Mouse (Mus musculus) midbrain, embryonic 13.5 days (tissue): Measurements from ENCODE around the gene Wwtr1. TPM values are rescaled to one million over a fixed set of nuclear protein-coding genes. Genes with fewer than 3 reads are reported as not detected.

Experiments
- ATAC-seq: fragments of 200-750 bp; cut with Nextera tagmentation; 2 replicates; pipeline ENCODE4 v1.8.0; 2017; ENCODE audit warnings: mild to moderate bottlenecking, moderate TSS enrichment, moderate library complexity
- H3K27ac ChIP-seq: fragments of 300-500 bp; sonication (generic); 2 replicates; pipeline ENCODE4 v1.5.1; 2015; ENCODE audit warnings: inconsistent platforms, mild to moderate bottlenecking, moderate library complexity
- H3K27me3 ChIP-seq: fragments of 300-500 bp; sonication (generic); 2 replicates; pipeline ENCODE4 v1.6.1; 2015; ENCODE audit warnings: mild to moderate bottlenecking, inconsistent platforms
- H3K36me3 ChIP-seq: fragments of 300-500 bp; sonication (generic); 2 replicates; pipeline ENCODE4 v1.6.1; 2015; ENCODE audit warnings: mild to moderate bottlenecking, inconsistent platforms
- H3K4me1 ChIP-seq: fragments of 300-500 bp; sonication (generic); replicated peaks from 2 replicates; pipeline ENCODE4 v1.6.1; 2015; ENCODE audit warnings: inconsistent platforms
- H3K4me2 ChIP-seq: fragments of 300-500 bp; sonication (generic); replicated peaks from 2 replicates; pipeline ENCODE4 v1.6.1; 2015; ENCODE audit warnings: moderate library complexity, mild to moderate bottlenecking, inconsistent platforms
- H3K4me3 ChIP-seq: fragments of 300-500 bp; sonication (generic); replicated peaks from 2 replicates; pipeline ENCODE4 v1.5.1; 2015; ENCODE audit warnings: mild to moderate bottlenecking, inconsistent platforms
- H3K9ac ChIP-seq: fragments of 300-500 bp; sonication (generic); replicated peaks from 2 replicates; pipeline ENCODE4 v1.6.1; 2015; ENCODE audit warnings: mild to moderate bottlenecking, inconsistent platforms
- H3K9me3 ChIP-seq: fragments of 300-500 bp; sonication (generic); 2 replicates; pipeline ENCODE4 v1.6.1; 2016; ENCODE audit warnings: mild to moderate bottlenecking, inconsistent platforms
- WGBS: fragments of 180-500 bp; shearing (Covaris S2); methylation state at CpG from one replicate; pipeline ENCODE4 v1.1.7; 2015; 5-methylcytosine and 5-hydroxymethylcytosine counted together
- polyA plus RNA-seq: library from polyadenylated mRNA; unstranded; fragments of >200 nt; fragmentation: Nextera tagmentation; extraction: Ambion mirVana; gene quantifications from 2 replicates; pipeline ENCODE4 v1.2.1, GENCODE M21; 2015

The Wwtr1 gene
- polyA plus RNA-seq, 1 experiment from 2014 or later, result 8.1 TPM

- Histone ChIP-seq H3K9me3 (no peaks in the 10 kb centered on the region), H3K4me3 (no peak overlapping the region)
- WGBS, result 87% methylated on average over 3 of the region's 3 CpGs
Measured at GRCm38 (mm10) chr3:57554890-57555239, 20.8 kb downstream of the Wwtr1 start.

DNA sequence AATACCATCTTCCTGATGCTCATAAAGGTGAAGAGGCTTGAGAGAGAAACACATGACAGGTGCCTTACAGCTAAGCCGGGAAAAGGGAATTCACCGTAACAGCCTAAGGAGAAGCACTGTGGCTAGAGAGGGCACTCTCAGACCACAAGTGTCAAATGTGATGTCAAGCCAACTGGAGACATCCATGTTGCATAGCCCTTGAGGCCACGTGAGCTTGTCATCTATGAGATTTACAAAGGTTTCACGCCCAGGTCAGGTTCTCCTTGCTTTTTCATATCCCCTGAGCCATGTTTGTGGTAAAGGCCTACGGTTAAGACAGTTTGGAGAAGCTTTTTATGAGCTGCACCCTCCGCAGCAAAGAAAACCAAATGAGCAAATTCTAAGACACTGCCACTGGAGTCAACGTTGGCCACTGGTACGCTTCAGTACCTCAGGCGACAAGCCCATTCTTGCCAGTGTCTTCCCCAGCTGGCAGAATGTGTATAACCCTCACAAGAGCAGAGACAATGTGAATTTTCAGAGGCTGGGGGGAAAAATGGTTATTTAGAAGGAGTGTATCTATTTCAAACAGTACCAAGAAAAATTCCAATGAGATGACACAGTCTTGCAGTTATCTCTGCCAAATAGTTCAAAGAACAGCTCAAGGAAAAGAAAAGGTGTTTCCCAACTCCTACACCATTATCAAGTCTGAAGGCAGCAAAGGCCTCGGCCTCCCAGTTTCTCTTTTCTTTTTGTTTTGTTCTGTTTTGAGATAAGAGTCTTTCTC, 21.4 kb downstream of the Wwtr1 start:
- Histone ChIP-seq H3K36me3 (no peaks in the 10 kb centered on the region), H3K27me3 (no peaks in the 10 kb centered on the region), H3K4me1 (no peaks in the 10 kb centered on the region), H3K4me3 (no peak overlapping the region), H3K27ac (no peak overlapping the region), H3K9me3 (no peaks in the 10 kb centered on the region), H3K9ac (no peak overlapping the region), H3K4me2 (no peak overlapping the region)
- 94% methylated on average over 10 of the region's 10 CpGs for WGBS
- no peak for ATAC-seq

More at GRCm38 (mm10) chr3:57554890-57555239, 20.8 kb downstream of the Wwtr1 start:
- H3K36me3 ChIP-seq, result no peaks in the 10 kb centered on the region
- no peak overlapping the region for H3K4me2 ChIP-seq
- no peak overlapping the region for H3K27ac ChIP-seq
- no peaks in the 10 kb centered on the region for H3K4me1 ChIP-seq
- no peaks in the 10 kb centered on the region for H3K27me3 ChIP-seq
- ATAC-seq, result no peak
- H3K9ac ChIP-seq, result no peak overlapping the region

GRCm38 (mm10) chr3:57553108-57553507, 22.6 kb downstream of the Wwtr1 start:
- ATAC-seq, result no peak

DNA sequence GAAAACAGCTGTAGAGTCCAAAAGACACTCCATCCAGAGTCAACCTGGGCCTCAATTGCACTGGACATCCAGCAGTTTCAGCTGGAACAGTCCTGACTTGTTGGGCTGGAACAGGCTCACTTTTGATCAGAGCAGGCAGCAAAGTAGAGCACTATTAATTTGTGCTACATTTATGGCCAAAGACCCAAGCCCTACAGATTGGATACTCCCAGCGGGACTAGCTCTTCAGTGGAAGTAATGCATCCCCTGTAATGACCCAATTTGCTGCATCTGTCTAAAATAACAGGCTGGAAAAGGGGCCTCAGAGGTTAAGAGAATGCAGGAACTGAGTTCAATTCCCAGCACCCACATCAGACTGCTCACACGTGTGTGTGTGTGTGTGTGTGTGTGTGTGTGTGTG, 24.5 kb downstream of the Wwtr1 start:
- 82% methylated on average over 2 of the region's 2 CpGs for WGBS
- Histone ChIP-seq H3K9me3 (no peaks in the 10 kb centered on the region), H3K4me3 (no peak overlapping the region), H3K4me2 (no peak overlapping the region), H3K27me3 (no peaks in the 10 kb centered on the region), H3K9ac (no peak overlapping the region), H3K36me3 (no peaks in the 10 kb centered on the region), H3K4me1 (peaks cover 4% of the 10 kb centered on the region; the same call in 1 of the 2 replicates), H3K27ac (no peak overlapping the region)
- no peak for ATAC-seq

More at GRCm38 (mm10) chr3:57553108-57553507, 22.6 kb downstream of the Wwtr1 start:
- Histone ChIP-seq H3K9me3 (no peaks in the 10 kb centered on the region), H3K4me2 (no peak overlapping the region), H3K4me3 (no peak overlapping the region), H3K4me1 (no peaks in the 10 kb centered on the region), H3K27ac (no peak overlapping the region), H3K36me3 (no peaks in the 10 kb centered on the region), H3K27me3 (no peaks in the 10 kb centered on the region), H3K9ac (no peak overlapping the region)
- 98% methylated on average over 5 of the region's 5 CpGs for WGBS

DNA sequence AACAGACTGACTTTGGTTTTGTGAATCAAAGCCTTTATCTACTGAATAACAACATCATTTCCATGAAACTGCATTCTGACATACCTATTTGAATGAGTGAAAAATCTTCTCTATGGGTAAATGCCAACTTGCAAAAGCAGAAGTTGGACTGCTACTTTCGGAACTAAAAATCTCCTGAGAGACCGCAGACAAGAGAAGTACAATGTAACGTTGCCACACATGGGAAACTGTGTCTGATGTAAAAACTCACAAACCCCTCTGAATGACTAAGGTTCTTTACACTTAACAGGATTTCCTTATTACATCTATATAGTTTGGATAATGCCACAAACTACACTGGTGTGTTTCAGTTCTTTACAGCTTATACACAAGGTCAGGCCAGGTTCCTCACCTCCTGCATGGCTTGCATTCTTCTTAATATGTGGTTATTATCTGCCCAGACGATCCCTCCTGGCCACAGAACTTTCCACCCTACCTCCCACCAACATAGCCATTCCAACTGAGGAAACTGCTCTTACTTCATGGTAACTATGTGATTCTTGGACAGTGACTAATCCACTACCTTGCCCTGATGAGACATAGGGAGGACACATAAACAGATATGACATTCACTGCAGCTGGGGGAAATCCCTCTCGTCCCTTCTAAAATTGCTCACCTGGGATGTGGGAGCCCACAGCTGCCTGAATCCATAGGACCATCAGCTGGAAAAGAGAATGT, 25.1 kb downstream of the Wwtr1 start:
- peaks cover 4% of the 10 kb centered on the region; the same call in 1 of the 2 replicates for H3K4me1 ChIP-seq
- no peak overlapping the region for H3K9ac ChIP-seq
- no peak overlapping the region for H3K4me2 ChIP-seq
- H3K27me3 ChIP-seq, result no peaks in the 10 kb centered on the region
- ATAC-seq, result no peak
- H3K9me3 ChIP-seq, result no peaks in the 10 kb centered on the region
- 83% methylated on average over 5 of the region's 5 CpGs for WGBS
- no peak overlapping the region for H3K27ac ChIP-seq
- no peaks in the 10 kb centered on the region for H3K36me3 ChIP-seq
- no peak overlapping the region for H3K4me3 ChIP-seq

DNA sequence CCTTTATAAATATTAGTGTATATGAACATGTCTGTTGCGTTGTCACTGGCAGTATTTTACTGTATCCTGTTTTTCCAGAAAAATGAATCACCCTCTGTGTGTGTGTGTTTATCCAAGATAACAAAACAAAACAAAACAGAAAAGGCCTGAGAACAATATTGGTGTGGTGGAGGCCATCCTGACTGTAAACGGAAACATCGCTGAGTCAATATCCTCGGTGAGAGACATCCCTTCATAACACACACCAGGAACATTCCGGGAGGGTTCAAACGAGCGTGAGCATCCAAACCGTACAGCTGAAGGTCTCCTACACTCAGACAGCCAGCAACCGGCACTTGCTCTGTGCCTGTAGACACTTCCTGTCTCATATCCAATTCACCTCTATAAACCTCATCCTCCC, 31.6 kb downstream of the Wwtr1 start:
- Histone ChIP-seq H3K4me2 (no peak overlapping the region), H3K9me3 (no peaks in the 10 kb centered on the region), H3K27me3 (no peaks in the 10 kb centered on the region), H3K36me3 (no peaks in the 10 kb centered on the region), H3K9ac (no peak overlapping the region), H3K4me3 (no peak overlapping the region), H3K4me1 (peaks cover 8% of the 10 kb centered on the region; the same call in 1 of the 2 replicates), H3K27ac (no peak overlapping the region)
- 89% methylated on average over 9 of the region's 9 CpGs for WGBS
- no peak for ATAC-seq

- H3K4me2 ChIP-seq, result no peak overlapping the region
- H3K4me3 ChIP-seq, result no peak overlapping the region
- H3K27ac ChIP-seq, result no peak overlapping the region
- no peaks in the 10 kb centered on the region for H3K36me3 ChIP-seq
- ATAC-seq, result no peak
- peaks cover 8% of the 10 kb centered on the region; the same call in 1 of the 2 replicates for H3K4me1 ChIP-seq
- no peaks in the 10 kb centered on the region for H3K9me3 ChIP-seq
- H3K27me3 ChIP-seq, result no peaks in the 10 kb centered on the region
- no peak overlapping the region for H3K9ac ChIP-seq
Measured at GRCm38 (mm10) chr3:57542848-57543380, 32.8 kb downstream of the Wwtr1 start.

GRCm38 (mm10) chr3:57541205-57541604, 34.5 kb downstream of the Wwtr1 start:
- 88% methylated on average over 7 of the region's 7 CpGs for WGBS
- Histone ChIP-seq H3K27me3 (no peaks in the 10 kb centered on the region), H3K9ac (no peak overlapping the region), H3K4me3 (no peak overlapping the region), H3K4me2 (no peak overlapping the region), H3K9me3 (no peaks in the 10 kb centered on the region), H3K36me3 (no peaks in the 10 kb centered on the region), H3K4me1 (0 out of 2 replicates have a peak, but pooled peaks cover 3% of the 10 kb centered on the region), H3K27ac (no peak overlapping the region)
- no peak for ATAC-seq

- WGBS, result 77% methylated on average over 2 of the region's 2 CpGs
- no peak for ATAC-seq
- 0 out of 2 replicates have a peak, but pooled peaks cover 5% of the 10 kb centered on the region for H3K4me1 ChIP-seq
Measured at GRCm38 (mm10) chr3:57540474-57540873, 35.2 kb downstream of the Wwtr1 start.

GRCm38 (mm10) chr3:57535483-57536185, 40.1 kb downstream of the Wwtr1 start:
- Histone ChIP-seq H3K4me2 (no peak overlapping the region), H3K4me3 (no peak overlapping the region), H3K27me3 (no peaks in the 10 kb centered on the region), H3K4me1 (0 out of 2 replicates have a peak, but pooled peaks cover 2% of the 10 kb centered on the region), H3K9ac (no peak overlapping the region), H3K27ac (no peak overlapping the region), H3K9me3 (no peaks in the 10 kb centered on the region), H3K36me3 (no peaks in the 10 kb centered on the region)
- 85% methylated on average over 13 of the region's 13 CpGs for WGBS
- ATAC-seq, result no peak

More at GRCm38 (mm10) chr3:57540474-57540873, 35.2 kb downstream of the Wwtr1 start:
- H3K9ac ChIP-seq, result no peak overlapping the region
- H3K27ac ChIP-seq, result no peak overlapping the region
- H3K27me3 ChIP-seq, result no peaks in the 10 kb centered on the region
- H3K4me3 ChIP-seq, result no peak overlapping the region
- no peaks in the 10 kb centered on the region for H3K36me3 ChIP-seq
- H3K9me3 ChIP-seq, result no peaks in the 10 kb centered on the region
- no peak overlapping the region for H3K4me2 ChIP-seq

DNA sequence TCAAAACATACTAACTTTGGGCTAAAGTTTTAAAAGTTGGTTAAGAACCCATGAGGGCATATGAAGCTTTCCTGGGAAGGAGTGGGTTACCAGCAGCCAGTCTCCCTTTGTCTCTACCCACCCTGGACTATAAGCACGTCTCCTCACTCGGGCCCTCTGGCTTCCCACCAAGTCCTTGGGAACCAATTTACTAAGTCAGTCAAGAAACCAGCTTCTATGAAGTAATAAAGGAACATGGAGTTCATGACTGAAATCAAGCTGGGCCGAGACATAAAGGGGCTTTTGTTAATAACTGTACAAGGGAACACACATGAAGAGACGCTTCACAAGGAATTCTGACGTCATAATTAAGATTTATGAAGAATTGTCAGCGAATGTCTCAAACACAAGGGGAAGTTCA, 41.3 kb downstream of the Wwtr1 start:
- Histone ChIP-seq H3K4me1 (0 out of 2 replicates have a peak, but pooled peaks cover 2% of the 10 kb centered on the region), H3K4me3 (no peak overlapping the region), H3K9me3 (no peaks in the 10 kb centered on the region), H3K36me3 (no peaks in the 10 kb centered on the region), H3K4me2 (no peak overlapping the region), H3K9ac (no peak overlapping the region), H3K27ac (no peak overlapping the region), H3K27me3 (no peaks in the 10 kb centered on the region)
- ATAC-seq, result no peak
- WGBS, result 74% methylated on average over 6 of the region's 6 CpGs

GRCm38 (mm10) chr3:57533876-57534275, 41.8 kb downstream of the Wwtr1 start:
- H3K27ac ChIP-seq, result no peak overlapping the region
- H3K9ac ChIP-seq, result no peak overlapping the region
- H3K4me2 ChIP-seq, result no peak overlapping the region
- no peaks in the 10 kb centered on the region for H3K36me3 ChIP-seq
- 85% methylated on average over 9 of the region's 9 CpGs for WGBS
- H3K27me3 ChIP-seq, result no peaks in the 10 kb centered on the region
- 0 out of 2 replicates have a peak, but pooled peaks cover 2% of the 10 kb centered on the region for H3K4me1 ChIP-seq
- no peak for ATAC-seq
- no peak overlapping the region for H3K4me3 ChIP-seq
- H3K9me3 ChIP-seq, result no peaks in the 10 kb centered on the region
